Mouse (Mus musculus): ENCODE measurements at regions not wholly inside any gene's neighbourhood (a gene's known extent, or its start where the extent isn't known, plus 50 kb on each side); places are given as distances from the start of the nearest gene placed in this dataset.
"Not testable (repeated sequence)": the region's sequence is repeated elsewhere in the genome, so short reads cannot be mapped to it uniquely, and the experiment has no call there.

DNA sequence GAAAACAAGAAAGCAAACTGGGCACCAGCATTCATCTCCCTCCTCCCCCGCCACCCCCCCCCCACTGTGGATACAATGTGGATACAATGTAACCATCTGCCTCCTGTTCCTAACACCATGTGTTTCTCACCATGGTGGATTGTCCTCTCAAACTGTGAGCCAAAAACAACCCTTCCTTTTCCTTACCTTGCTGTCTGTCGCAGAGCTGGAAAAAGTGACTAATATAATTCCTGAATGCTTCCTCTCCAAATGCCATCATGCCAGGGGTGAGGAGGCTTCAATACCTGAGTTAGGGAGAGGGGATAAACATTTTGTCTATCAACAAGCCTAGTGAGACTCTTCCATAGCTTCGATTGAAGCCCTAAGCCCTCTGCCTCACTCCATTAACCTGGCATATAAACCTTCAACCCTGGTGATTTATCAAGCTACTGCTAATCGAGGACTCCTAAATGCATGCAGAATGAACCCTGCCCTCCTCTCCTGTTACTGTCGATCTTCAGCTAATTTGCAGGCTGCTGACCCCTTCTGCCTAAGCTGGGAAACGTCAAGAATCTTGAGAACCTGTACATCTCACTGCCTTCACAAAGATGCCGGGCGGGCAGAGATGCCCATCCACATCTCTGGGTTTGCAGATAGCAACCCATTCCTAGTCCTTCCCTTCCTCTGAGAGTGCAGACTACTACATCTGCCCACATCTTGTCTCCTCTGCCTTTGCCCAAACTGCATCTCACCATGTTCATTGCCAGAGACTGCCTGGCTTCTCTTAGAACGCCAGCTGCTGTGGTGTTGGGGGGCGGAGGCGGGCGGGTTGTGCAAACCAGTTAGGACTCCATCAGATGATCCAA, 184.3 kb upstream of the Rpl38 start:
- ATAC-seq = no peak
- no peak overlapping the region for H3K4me2 ChIP-seq (replicated peaks; ENCODE audit: low read depth)
- H3K27me3 ChIP-seq (replicated peaks; ENCODE audit: control insufficient read depth, insufficient read depth, low read length) = 0 out of 2 replicates have a peak, but pooled peaks cover 7% of the 10 kb centered on the region
- no peaks in the 10 kb centered on the region for H3K9me3 ChIP-seq (ENCODE audit: control insufficient read depth)
- WGBS = 72% methylated on average over 12 of the region's 12 CpGs
- H3K4me3 ChIP-seq (ENCODE audit: low read depth, low read length) = no peak overlapping the region
- no peak for TF ChIP-seq CTCF (IDR thresholded peaks at IDR 0.05; ENCODE audit: low read depth)
- no peaks in the 10 kb centered on the region for H3K4me1 ChIP-seq (replicated peaks; ENCODE audit: control insufficient read depth, insufficient read depth, low read length)
- H3K9ac ChIP-seq (ENCODE audit: low read depth, low read length) = no peak overlapping the region
- H3K36me3 ChIP-seq (ENCODE audit: control insufficient read depth, insufficient read depth) = no peaks in the 10 kb centered on the region
- H3K27ac ChIP-seq (ENCODE audit: low read depth, low read length) = no peak overlapping the region

- H3K9ac ChIP-seq (ENCODE audit: low read depth, low read length); H3K27me3 ChIP-seq (replicated peaks; ENCODE audit: control insufficient read depth, insufficient read depth, low read length); ATAC-seq; H3K4me1 ChIP-seq (replicated peaks; ENCODE audit: control insufficient read depth, insufficient read depth, low read length); H3K36me3 ChIP-seq (ENCODE audit: control insufficient read depth, insufficient read depth); H3K9me3 ChIP-seq (ENCODE audit: control insufficient read depth); H3K4me2 ChIP-seq (replicated peaks; ENCODE audit: low read depth); H3K4me3 ChIP-seq (ENCODE audit: low read depth, low read length); H3K27ac ChIP-seq (ENCODE audit: low read depth, low read length): not testable (repeated sequence)
- WGBS = 80% methylated on average over 7 of the region's 7 CpGs
Observed at GRCm38 (mm10) chr11:114483350-114483749, 185.0 kb upstream of the Rpl38 start.

- H3K9ac ChIP-seq (ENCODE audit: low read depth, low read length) = no peak overlapping the region
- TF ChIP-seq CTCF (IDR thresholded peaks at IDR 0.05; ENCODE audit: low read depth) = no peak
- H3K9me3 ChIP-seq (ENCODE audit: control insufficient read depth) = no peaks in the 10 kb centered on the region
- H3K4me1 ChIP-seq (replicated peaks; ENCODE audit: control insufficient read depth, insufficient read depth, low read length) = no peaks in the 10 kb centered on the region
- ATAC-seq = no peak
- H3K4me3 ChIP-seq (ENCODE audit: low read depth, low read length) = no peak overlapping the region
- H3K27ac ChIP-seq (ENCODE audit: low read depth, low read length) = no peak overlapping the region
- H3K4me2 ChIP-seq (replicated peaks; ENCODE audit: low read depth) = no peak overlapping the region
- no peaks in the 10 kb centered on the region for H3K36me3 ChIP-seq (ENCODE audit: control insufficient read depth, insufficient read depth)
- H3K27me3 ChIP-seq (replicated peaks; ENCODE audit: control insufficient read depth, insufficient read depth, low read length) = 0 out of 2 replicates have a peak, but pooled peaks cover 7% of the 10 kb centered on the region
- 79% methylated on average over 10 of the region's 10 CpGs for WGBS
Observed at GRCm38 (mm10) chr11:114482070-114482469, 186.3 kb upstream of the Rpl38 start.

DNA sequence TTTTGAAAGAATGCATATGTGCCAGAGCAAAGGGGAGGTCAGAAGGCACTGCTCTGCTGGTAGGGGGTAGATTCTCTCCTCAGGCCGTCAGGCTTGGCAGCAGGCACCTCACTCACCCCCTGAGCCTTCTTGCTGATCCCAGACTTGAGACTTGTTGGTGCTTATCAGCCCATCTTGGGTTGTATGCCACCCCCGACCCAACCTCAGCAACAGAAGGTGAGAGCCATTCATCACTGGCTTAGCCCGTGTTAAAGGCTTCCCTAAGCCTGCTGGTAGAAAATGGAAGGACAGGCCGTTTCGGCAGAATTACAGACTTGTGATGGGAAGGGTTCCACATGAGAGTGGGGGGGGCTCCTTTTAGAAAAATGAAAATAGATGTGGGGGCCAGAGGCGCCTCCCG, 187.3 kb upstream of the Rpl38 start:
- ATAC-seq = no peak
- H3K9me3 ChIP-seq (ENCODE audit: control insufficient read depth) = no peaks in the 10 kb centered on the region
- WGBS = 67% methylated on average over 7 of the region's 7 CpGs
- H3K4me1 ChIP-seq (replicated peaks; ENCODE audit: control insufficient read depth, insufficient read depth, low read length) = no peaks in the 10 kb centered on the region
- H3K9ac ChIP-seq (ENCODE audit: low read depth, low read length) = no peak overlapping the region
- H3K27ac ChIP-seq (ENCODE audit: low read depth, low read length) = no peak overlapping the region
- no peak overlapping the region for H3K4me2 ChIP-seq (replicated peaks; ENCODE audit: low read depth)
- H3K27me3 ChIP-seq (replicated peaks; ENCODE audit: control insufficient read depth, insufficient read depth, low read length) = 0 out of 2 replicates have a peak, but pooled peaks cover 4% of the 10 kb centered on the region
- no peak for TF ChIP-seq CTCF (IDR thresholded peaks at IDR 0.05; ENCODE audit: low read depth)
- no peaks in the 10 kb centered on the region for H3K36me3 ChIP-seq (ENCODE audit: control insufficient read depth, insufficient read depth)
- H3K4me3 ChIP-seq (ENCODE audit: low read depth, low read length) = no peak overlapping the region

- 0 out of 2 replicates have a peak, but pooled peaks cover 4% of the 10 kb centered on the region for H3K27me3 ChIP-seq (replicated peaks; ENCODE audit: control insufficient read depth, insufficient read depth, low read length)
- 89% methylated on average over 8 of the region's 8 CpGs for WGBS
- ATAC-seq = no peak
Observed at GRCm38 (mm10) chr11:114480119-114480540, 188.2 kb upstream of the Rpl38 start.

DNA sequence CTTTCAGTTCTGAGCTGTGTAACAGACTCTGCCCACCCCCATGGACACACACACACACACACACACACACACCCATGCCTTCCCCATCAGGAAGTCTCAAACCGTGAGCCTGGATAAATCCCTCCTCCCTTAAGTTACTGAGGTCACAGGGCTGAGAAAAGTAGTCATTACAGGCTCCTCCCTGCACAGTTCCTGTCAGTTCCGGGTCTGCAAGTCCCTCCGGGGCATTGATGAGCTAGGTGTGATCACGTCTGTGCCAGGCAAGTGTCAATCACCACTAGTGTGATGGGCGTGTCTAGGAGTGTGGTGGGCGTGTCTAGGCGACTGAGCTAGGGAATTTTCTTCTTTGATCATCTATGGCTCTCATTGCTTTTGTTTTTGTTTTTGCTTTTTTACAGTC, 189.6 kb upstream of the Rpl38 start:
- ATAC-seq = peak; percentile 70; the same call in 1 of the 2 replicates
- no peaks in the 10 kb centered on the region for H3K4me1 ChIP-seq (replicated peaks; ENCODE audit: control insufficient read depth, insufficient read depth, low read length)
- H3K9me3 ChIP-seq (ENCODE audit: control insufficient read depth) = no peaks in the 10 kb centered on the region
- H3K27ac ChIP-seq (ENCODE audit: low read depth, low read length) = no peak overlapping the region
- peak overlapping the region; percentile 27 for H3K4me2 ChIP-seq (replicated peaks; ENCODE audit: low read depth)
- TF ChIP-seq CTCF (IDR thresholded peaks at IDR 0.05; ENCODE audit: low read depth) = no peak
- WGBS = 8% methylated on average over 7 of the region's 7 CpGs
- no peaks in the 10 kb centered on the region for H3K36me3 ChIP-seq (ENCODE audit: control insufficient read depth, insufficient read depth)
- no peak overlapping the region for H3K4me3 ChIP-seq (ENCODE audit: low read depth, low read length)
- no peaks in the 10 kb centered on the region for H3K27me3 ChIP-seq (replicated peaks; ENCODE audit: control insufficient read depth, insufficient read depth, low read length)
- H3K9ac ChIP-seq (ENCODE audit: low read depth, low read length) = no peak overlapping the region

More at GRCm38 (mm10) chr11:114480119-114480540, 188.2 kb upstream of the Rpl38 start:
- no peaks in the 10 kb centered on the region for H3K36me3 ChIP-seq (ENCODE audit: control insufficient read depth, insufficient read depth)
- H3K4me3 ChIP-seq (ENCODE audit: low read depth, low read length) = no peak overlapping the region
- no peak for TF ChIP-seq CTCF (IDR thresholded peaks at IDR 0.05; ENCODE audit: low read depth)
- no peaks in the 10 kb centered on the region for H3K4me1 ChIP-seq (replicated peaks; ENCODE audit: control insufficient read depth, insufficient read depth, low read length)
- no peak overlapping the region for H3K27ac ChIP-seq (ENCODE audit: low read depth, low read length)
- no peaks in the 10 kb centered on the region for H3K9me3 ChIP-seq (ENCODE audit: control insufficient read depth)
- no peak overlapping the region for H3K4me2 ChIP-seq (replicated peaks; ENCODE audit: low read depth)
- no peak overlapping the region for H3K9ac ChIP-seq (ENCODE audit: low read depth, low read length)
